Mouse (Mus musculus) midbrain, embryonic 12.5 days (tissue): ENCODE results near the gene Adamtsl1. TPM values are rescaled to one million over a fixed set of nuclear protein-coding genes. Genes with fewer than 3 reads are reported as not detected.

Source experiments
- ATAC-seq: fragments of 200-750 bp; cut with Nextera tagmentation; 2 replicates; pipeline ENCODE4 v1.8.0; 2017; ENCODE audit warnings: low read depth, moderate TSS enrichment, moderate library complexity; ENCODE audit not compliant: low FRiP score
- H3K27ac ChIP-seq: fragments of 300-500 bp; sonication (generic); replicated peaks from 2 replicates; pipeline ENCODE4 v1.5.1; 2016; ENCODE audit warnings: mild to moderate bottlenecking
- H3K27me3 ChIP-seq: fragments of 300-500 bp; sonication (generic); 2 replicates; pipeline ENCODE4 v1.6.1; 2016; ENCODE audit warnings: mild to moderate bottlenecking
- H3K36me3 ChIP-seq: fragments of 300-500 bp; sonication (generic); 2 replicates; pipeline ENCODE4 v1.6.1; 2016
- H3K4me1 ChIP-seq: fragments of 300-500 bp; sonication (generic); 2 replicates; pipeline ENCODE4 v1.6.1; 2016
- H3K4me2 ChIP-seq: fragments of 300-500 bp; sonication (generic); replicated peaks from 2 replicates; pipeline ENCODE4 v1.6.1; 2016; ENCODE audit warnings: mild to moderate bottlenecking, moderate library complexity
- H3K4me3 ChIP-seq: fragments of 300-500 bp; sonication (generic); 2 replicates; pipeline ENCODE4 v1.5.1; 2016; ENCODE audit warnings: mild to moderate bottlenecking
- H3K9ac ChIP-seq: fragments of 300-500 bp; sonication (generic); replicated peaks from 2 replicates; pipeline ENCODE4 v1.6.1; 2016; ENCODE audit warnings: mild to moderate bottlenecking, moderate library complexity
- H3K9me3 ChIP-seq: fragments of 300-500 bp; sonication (generic); 2 replicates; pipeline ENCODE4 v1.6.1; 2016; ENCODE audit warnings: mild to moderate bottlenecking
- WGBS: fragments of 180-500 bp; shearing (Covaris S2); methylation state at CpG from one replicate; pipeline ENCODE4 v1.1.7; 2016; 5-methylcytosine and 5-hydroxymethylcytosine counted together
- polyA plus RNA-seq: library from polyadenylated mRNA; unstranded; fragments of >200 nt; fragmentation: Nextera tagmentation; extraction: Ambion mirVana; gene quantifications from 2 replicates; pipeline ENCODE4 v1.2.1, GENCODE M21; 2016

Adamtsl1 gene
- polyA plus RNA-seq, 1 experiment from 2014 or later = 10.2 TPM

DNA sequence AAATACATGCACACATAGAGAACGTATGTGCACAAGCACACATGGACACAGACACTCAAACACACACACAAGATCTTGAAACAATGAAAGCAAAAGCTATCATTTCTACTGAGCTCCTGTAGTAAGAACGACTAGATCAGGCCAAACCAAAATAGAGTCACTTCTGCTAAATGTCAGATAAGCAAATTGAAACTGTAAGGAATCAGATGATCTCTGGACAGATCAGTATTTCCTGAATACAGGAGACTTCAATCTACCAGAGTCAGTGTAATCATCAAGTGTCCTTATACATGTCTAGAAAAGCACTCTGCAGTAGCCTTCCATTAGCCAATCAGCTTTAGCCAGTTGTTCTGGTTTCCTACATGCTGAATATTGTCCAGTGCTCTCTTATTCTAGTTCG is 441.4 kb downstream of the Adamtsl1 start:
- Histone ChIP-seq H3K4me1 (no peaks in the 10 kb centered on the region), H3K4me3 (no peak overlapping the region), H3K9ac (no peak overlapping the region), H3K27me3 (no peaks in the 10 kb centered on the region), H3K4me2 (no peak overlapping the region), H3K9me3 (no peaks in the 10 kb centered on the region), H3K36me3 (no peaks in the 10 kb centered on the region), H3K27ac (no peak overlapping the region)
- no peak for ATAC-seq
- 79% methylated on average over 3 of the region's 3 CpGs for WGBS

DNA sequence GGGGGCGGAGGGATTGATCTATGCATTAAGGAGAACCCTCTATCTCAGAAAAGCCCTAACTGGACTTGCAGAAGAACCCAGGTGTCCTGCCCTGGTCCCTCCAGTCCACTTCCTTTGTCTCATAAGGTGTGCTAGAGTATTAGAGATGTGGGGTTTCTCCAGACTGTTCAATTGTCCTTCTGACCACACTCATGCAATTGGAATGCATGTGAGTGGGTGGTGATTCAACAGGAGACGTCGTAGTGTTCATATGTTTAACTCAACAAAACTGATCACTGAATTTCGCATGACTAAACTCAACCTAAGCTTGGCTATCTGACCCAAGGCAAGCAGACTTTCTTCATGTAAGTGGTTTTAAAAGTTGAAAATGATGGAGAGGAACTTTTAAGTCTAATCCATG is 443.3 kb downstream of the Adamtsl1 start:
- WGBS = 95% methylated on average over 4 of the region's 4 CpGs
- no peak overlapping the region for H3K4me3 ChIP-seq
- H3K4me2 ChIP-seq = no peak overlapping the region
- ATAC-seq = no peak
- H3K27me3 ChIP-seq = no peaks in the 10 kb centered on the region
- no peak overlapping the region for H3K27ac ChIP-seq
- no peak overlapping the region for H3K9ac ChIP-seq
- no peaks in the 10 kb centered on the region for H3K36me3 ChIP-seq
- no peaks in the 10 kb centered on the region for H3K9me3 ChIP-seq
- H3K4me1 ChIP-seq = no peaks in the 10 kb centered on the region

DNA sequence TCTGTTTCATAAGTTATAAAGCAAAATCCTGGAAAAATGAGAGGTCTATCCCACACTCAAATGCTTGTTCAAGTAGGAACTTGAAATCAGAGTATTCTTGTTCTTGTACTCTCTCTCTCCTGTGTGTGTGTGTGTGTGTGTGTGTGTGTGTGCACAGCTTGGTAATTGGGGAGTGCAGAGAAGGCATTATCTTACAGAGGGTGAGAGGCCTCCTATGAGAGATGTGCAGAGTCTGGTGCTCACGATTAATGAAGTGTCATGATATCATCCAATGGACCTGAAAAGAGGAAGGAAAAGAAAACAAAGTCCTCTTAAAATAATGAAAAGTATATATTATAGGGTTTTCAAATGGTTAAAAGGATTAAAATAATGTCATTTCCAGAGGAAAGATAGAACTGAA is 443.9 kb downstream of the Adamtsl1 start:
- Histone ChIP-seq H3K27ac (no peak overlapping the region), H3K9ac (no peak overlapping the region), H3K9me3 (no peaks in the 10 kb centered on the region), H3K27me3 (no peaks in the 10 kb centered on the region), H3K4me1 (no peaks in the 10 kb centered on the region), H3K4me2 (no peak overlapping the region), H3K4me3 (no peak overlapping the region), H3K36me3 (no peaks in the 10 kb centered on the region)
- WGBS = 96% methylated on average over 1 of the region's 1 CpGs
- ATAC-seq = no peak

DNA sequence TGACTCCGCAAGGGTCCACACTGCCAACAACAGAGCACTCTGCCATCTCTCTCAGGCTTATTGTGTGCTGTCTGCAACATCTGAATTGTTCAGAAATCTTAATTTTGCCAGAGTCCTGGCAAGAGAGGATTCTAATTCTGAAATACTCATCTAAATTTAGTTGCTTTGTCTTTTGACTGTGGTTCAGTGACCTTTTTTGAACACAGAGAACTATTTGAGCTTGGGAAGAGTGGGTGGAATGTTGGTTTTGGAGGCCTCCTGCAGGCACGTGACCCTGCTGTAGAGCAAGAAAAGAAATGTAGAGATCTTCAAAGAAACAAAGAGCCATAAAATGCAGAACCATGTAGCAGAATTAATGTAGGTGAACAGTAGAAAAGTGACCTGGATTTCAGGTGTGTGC is 445.0 kb downstream of the Adamtsl1 start:
- ATAC-seq = no peak
- no peaks in the 10 kb centered on the region for H3K36me3 ChIP-seq

DNA sequence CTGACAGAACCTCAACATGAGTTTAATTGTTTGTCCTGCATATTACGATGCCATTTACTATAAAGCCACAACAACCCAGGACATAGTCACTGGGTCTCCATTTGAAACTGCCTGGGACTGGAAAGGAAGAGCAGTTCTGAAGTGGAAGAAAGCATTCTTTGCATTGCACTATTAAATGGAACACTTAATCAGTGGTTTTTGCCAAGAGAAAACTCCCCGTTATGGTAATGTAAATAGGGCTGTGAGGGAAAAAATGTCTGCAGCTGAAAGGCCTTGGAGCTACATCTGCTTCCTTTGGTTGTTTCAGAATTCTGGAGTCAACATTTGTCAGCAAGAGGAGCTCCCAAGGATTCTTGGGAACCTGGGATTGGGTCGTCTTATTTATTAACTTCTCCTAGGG is 462.2 kb downstream of the Adamtsl1 start:
- Histone ChIP-seq H3K9me3 (no peaks in the 10 kb centered on the region), H3K9ac (no peak overlapping the region), H3K4me1 (no peaks in the 10 kb centered on the region), H3K4me2 (no peak overlapping the region), H3K4me3 (no peak overlapping the region), H3K27me3 (no peaks in the 10 kb centered on the region), H3K36me3 (no peaks in the 10 kb centered on the region), H3K27ac (no peak overlapping the region)
- no peak for ATAC-seq
- 86% methylated on average over 3 of the region's 3 CpGs for WGBS

More for the DNA sequence above, 445.0 kb downstream of the Adamtsl1 start:
- Histone ChIP-seq H3K4me1 (no peaks in the 10 kb centered on the region), H3K4me3 (no peak overlapping the region), H3K9ac (no peak overlapping the region), H3K4me2 (no peak overlapping the region), H3K27ac (no peak overlapping the region), H3K27me3 (no peaks in the 10 kb centered on the region), H3K9me3 (no peaks in the 10 kb centered on the region)
- WGBS = 76% methylated on average over 2 of the region's 2 CpGs

DNA sequence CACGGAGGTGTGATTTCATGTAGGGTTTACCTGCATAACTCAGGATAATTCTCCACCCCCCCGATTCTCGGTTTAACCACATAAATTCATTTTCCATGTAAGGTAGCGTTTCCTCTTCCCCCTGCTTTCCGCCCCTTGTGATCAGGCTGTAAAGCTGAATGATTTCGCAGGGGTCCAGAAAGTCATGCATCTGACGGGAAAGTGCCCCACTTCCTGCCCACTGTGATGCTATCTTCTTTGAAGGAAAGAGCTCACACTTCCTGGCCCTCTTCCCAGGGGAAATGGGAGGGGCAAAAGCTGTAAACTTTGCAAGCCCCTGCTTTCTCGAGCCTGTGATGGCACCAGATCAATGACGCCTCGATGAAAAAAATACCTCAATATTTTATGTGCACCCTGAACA is 465.2 kb downstream of the Adamtsl1 start:
- H3K4me1 ChIP-seq = no peaks in the 10 kb centered on the region
- H3K4me3 ChIP-seq = no peak overlapping the region
- no peak for ATAC-seq
- H3K4me2 ChIP-seq = no peak overlapping the region
- 86% methylated on average over 10 of the region's 10 CpGs for WGBS
- H3K36me3 ChIP-seq = no peaks in the 10 kb centered on the region
- no peaks in the 10 kb centered on the region for H3K9me3 ChIP-seq
- no peaks in the 10 kb centered on the region for H3K27me3 ChIP-seq
- H3K9ac ChIP-seq = no peak overlapping the region
- H3K27ac ChIP-seq = no peak overlapping the region

DNA sequence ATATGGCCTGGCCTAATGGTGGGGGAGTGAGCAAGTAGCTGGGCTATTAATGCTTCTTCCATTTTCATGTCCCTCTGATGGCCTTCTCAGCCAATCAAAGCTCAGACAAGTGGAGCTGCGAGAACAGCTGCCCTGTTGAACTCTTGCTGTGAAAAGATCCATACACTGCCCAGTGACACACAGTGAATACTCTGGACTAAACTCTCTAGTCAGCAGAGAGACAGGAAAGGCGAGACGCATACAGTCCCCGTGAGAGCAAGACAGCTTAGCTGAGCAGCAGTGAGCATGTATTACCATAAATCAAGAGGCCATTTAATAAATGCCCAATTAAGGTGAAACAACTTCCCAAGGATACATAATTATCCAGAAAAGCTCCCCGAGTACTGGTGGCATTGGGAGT is 492.6 kb downstream of the Adamtsl1 start:
- no peaks in the 10 kb centered on the region for H3K27me3 ChIP-seq
- peaks cover 5% of the 10 kb centered on the region; the same call in 1 of the 2 replicates for H3K4me1 ChIP-seq
- no peaks in the 10 kb centered on the region for H3K9me3 ChIP-seq
- H3K4me3 ChIP-seq = no peak overlapping the region
- no peak overlapping the region for H3K9ac ChIP-seq
- H3K4me2 ChIP-seq = no peak overlapping the region
- ATAC-seq = peak; percentile 80
- 46% methylated on average over 5 of the region's 5 CpGs for WGBS
- no peaks in the 10 kb centered on the region for H3K36me3 ChIP-seq
- H3K27ac ChIP-seq = no peak overlapping the region

DNA sequence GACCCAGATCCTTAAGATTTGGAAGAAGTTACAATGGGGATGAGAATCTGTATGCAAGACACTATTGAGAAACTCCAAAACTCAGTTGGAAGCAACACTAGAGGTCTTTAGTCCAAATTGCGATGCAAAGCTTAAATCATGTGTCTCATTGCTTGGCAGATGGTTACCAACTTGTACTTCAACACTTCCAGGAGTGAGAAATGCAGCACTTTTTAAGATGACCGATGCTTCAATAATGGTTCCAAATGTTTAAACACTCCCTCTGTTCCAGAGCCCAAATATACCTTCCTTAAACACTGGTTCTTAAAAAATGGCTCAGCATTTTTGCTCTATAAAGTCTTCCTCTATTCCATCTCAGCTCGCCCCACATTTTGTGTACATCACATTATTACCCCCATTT is 499.7 kb downstream of the Adamtsl1 start:
- Histone ChIP-seq H3K9me3 (no peaks in the 10 kb centered on the region), H3K9ac (no peak overlapping the region), H3K27me3 (no peaks in the 10 kb centered on the region), H3K27ac (no peak overlapping the region), H3K4me1 (no peaks in the 10 kb centered on the region), H3K4me3 (no peak overlapping the region), H3K4me2 (no peak overlapping the region), H3K36me3 (no peaks in the 10 kb centered on the region)
- ATAC-seq = no peak
- 87% methylated on average over 3 of the region's 3 CpGs for WGBS

DNA sequence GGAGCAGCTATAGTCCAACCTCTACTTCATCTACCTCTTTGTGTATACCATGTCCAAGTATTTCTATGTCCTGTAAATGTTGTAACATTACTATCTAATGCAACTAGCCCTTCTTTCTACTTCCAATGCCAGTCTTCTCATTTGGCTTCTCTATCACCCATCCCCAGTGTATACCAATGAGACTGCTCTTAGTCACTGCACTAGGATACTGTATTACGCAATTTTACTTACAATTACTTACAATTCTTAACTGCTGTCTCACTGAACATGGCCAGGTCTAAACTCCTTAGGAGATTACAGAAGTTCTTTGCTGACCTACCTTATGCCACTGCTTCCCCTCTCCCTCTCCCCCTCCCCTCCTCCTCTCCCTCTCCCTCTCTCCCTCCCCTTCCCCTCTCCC is 505.0 kb downstream of the Adamtsl1 start:
- H3K27ac ChIP-seq = no peak overlapping the region
- 88% methylated on average over 1 of the region's 1 CpGs for WGBS
- no peaks in the 10 kb centered on the region for H3K27me3 ChIP-seq
- no peak overlapping the region for H3K4me2 ChIP-seq
- H3K36me3 ChIP-seq = no peaks in the 10 kb centered on the region
- H3K9me3 ChIP-seq = no peaks in the 10 kb centered on the region
- peaks cover 12% of the 10 kb centered on the region for H3K4me1 ChIP-seq
- H3K9ac ChIP-seq = no peak overlapping the region
- H3K4me3 ChIP-seq = no peak overlapping the region
- ATAC-seq = no peak

DNA sequence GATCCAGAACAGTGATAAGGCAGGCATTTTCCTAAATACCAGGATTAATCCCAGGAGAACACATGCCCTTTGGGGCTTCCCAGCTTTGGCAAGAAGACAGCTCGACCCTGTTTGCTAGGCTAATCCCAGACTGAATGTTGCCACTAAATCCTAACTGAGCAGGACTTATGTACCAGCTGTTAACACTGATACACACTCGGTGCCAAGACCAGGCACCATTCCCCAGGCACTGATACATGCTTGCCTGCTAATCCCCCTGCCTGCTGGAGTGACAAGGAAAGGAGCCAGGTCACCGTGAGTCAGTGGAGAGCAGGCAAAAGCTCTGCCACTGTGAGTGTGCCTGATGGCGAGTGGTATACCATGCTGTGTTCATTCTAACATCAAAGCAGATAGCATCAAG is 505.6 kb downstream of the Adamtsl1 start:
- Histone ChIP-seq H3K9ac (no peak overlapping the region), H3K4me2 (no peak overlapping the region), H3K4me3 (no peak overlapping the region), H3K27me3 (no peaks in the 10 kb centered on the region), H3K9me3 (no peaks in the 10 kb centered on the region), H3K4me1 (peaks cover 12% of the 10 kb centered on the region), H3K27ac (0 out of 2 replicates have a peak overlapping the region, but pooled peaks have one; percentile 12), H3K36me3 (no peaks in the 10 kb centered on the region)
- ATAC-seq = peak; percentile 53
- 19% methylated on average over 4 of the region's 4 CpGs for WGBS

DNA sequence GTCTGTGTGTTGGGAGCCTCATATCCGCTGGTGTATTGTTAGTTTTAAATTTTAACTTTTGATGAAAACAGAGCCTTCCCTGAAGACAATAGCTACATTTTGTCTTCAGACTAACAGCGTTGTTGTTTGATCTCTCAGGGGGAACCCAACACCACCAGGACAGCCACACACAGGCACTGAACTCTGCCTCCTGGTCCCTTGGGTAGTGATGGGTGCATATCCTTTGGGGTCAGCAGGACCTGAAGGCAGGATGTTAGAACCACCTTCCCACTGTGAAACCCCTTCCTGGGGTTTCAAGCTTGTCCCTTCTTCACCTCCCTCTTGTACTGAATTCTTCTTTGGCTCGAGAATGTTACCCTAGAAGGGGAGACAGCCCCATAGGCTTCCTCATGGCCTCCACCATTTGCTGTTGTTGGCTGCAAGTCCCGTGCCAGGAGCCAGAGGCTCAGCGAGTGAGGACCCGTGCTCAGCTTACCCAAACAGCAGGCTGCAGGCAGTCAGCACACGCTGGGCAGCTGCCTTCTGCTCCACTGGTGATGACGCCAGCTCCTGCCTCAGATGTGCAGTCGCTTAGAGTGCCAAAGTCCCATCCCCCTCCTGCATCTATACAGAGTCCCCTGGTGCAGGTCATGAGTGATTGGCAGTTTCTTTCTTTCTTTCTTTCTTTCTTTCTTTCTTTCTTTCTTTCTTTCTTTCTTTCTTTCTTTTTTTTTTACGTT is 506.6 kb downstream of the Adamtsl1 start:
- WGBS = 38% methylated on average over 10 of the region's 10 CpGs
- Histone ChIP-seq H3K4me2 (no peak overlapping the region), H3K4me3 (no peak overlapping the region), H3K36me3 (no peaks in the 10 kb centered on the region), H3K4me1 (peaks cover 12% of the 10 kb centered on the region), H3K27ac (0 out of 2 replicates have a peak overlapping the region, but pooled peaks have one; percentile 2), H3K27me3 (no peaks in the 10 kb centered on the region), H3K9me3 (no peaks in the 10 kb centered on the region), H3K9ac (no peak overlapping the region)
- peak; percentile 85 for ATAC-seq

DNA sequence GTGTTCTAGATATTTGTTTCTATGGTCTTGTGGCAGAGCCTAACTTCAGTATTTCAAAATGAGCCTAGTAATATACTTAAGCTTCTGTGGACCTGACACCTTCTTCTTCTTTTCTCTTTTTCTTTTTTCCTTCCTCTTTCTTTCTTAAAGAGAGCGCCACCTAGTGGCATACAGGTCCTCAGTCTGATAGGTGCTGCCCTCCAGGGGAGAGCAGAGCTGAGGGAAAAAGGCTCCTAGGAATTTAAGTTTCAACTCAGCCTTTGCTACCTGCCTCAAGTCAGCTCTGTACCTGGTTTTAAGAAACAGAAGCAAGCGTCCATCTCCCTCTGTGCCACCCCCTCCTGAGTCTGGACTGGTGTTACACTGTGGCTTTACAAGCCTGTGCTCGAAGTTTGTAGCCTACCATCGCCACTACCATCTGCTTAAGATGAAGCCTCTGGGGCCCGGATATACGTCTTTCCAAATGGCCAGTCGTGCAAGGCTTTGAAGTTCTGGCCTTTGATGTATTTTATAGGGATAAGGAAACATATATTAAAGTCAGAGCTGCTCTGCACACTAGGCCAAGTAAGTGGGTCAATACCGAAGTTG is 510.7 kb downstream of the Adamtsl1 start:
- no peaks in the 10 kb centered on the region for H3K27me3 ChIP-seq
- no peak overlapping the region for H3K27ac ChIP-seq
- no peaks in the 10 kb centered on the region for H3K9me3 ChIP-seq
- ATAC-seq = no peak
- 57% methylated on average over 8 of the region's 8 CpGs for WGBS
- H3K9ac ChIP-seq = no peak overlapping the region
- no peaks in the 10 kb centered on the region for H3K36me3 ChIP-seq
- peaks cover 8% of the 10 kb centered on the region for H3K4me1 ChIP-seq
- no peak overlapping the region for H3K4me2 ChIP-seq
- H3K4me3 ChIP-seq = no peak overlapping the region
